Mouse (Mus musculus): ENCODE measurements around the gene Fignl1.
A peak's percentile ranks its signal among the peaks of the same experiment; 100 is the strongest.

Gene Fignl1

GRCm38 (mm10) chr11:11808035-11808819 lies 535 bp downstream of the Fignl1 start:
- DNase-seq (ENCODE audit: low spot score): no peak

GRCm38 (mm10) chr11:11805951-11806350 lies 2.8 kb downstream of the Fignl1 start:
- no peak for DNase-seq (ENCODE audit: low spot score)

GRCm38 (mm10) chr11:11804421-11804820 lies 4.3 kb downstream of the Fignl1 start:
- no peak for DNase-seq (ENCODE audit: low spot score)

GRCm38 (mm10) chr11:11801067-11801466 lies 7.7 kb downstream of the Fignl1 start:
- DNase-seq (ENCODE audit: low spot score): no peak

- no peak for DNase-seq (ENCODE audit: low spot score)
Measured at GRCm38 (mm10) chr11:11800304-11800703, 8.5 kb downstream of the Fignl1 start.

GRCm38 (mm10) chr11:11798690-11799089 lies 10.1 kb downstream of the Fignl1 start:
- no peak for DNase-seq (ENCODE audit: low spot score)

- DNase-seq (ENCODE audit: low spot score): no peak
Measured at GRCm38 (mm10) chr11:11794626-11795025, 14.1 kb downstream of the Fignl1 start.

- DNase-seq (ENCODE audit: low spot score): peak; percentile 69
Measured at GRCm38 (mm10) chr11:11788521-11788974, 20.2 kb downstream of the Fignl1 start.

- DNase-seq (ENCODE audit: low spot score): no peak
Measured at GRCm38 (mm10) chr11:11785457-11785856, 23.3 kb downstream of the Fignl1 start.

GRCm38 (mm10) chr11:11781728-11782127 lies 27.0 kb downstream of the Fignl1 start:
- no peak for DNase-seq (ENCODE audit: low spot score)

GRCm38 (mm10) chr11:11778345-11778744 lies 30.4 kb downstream of the Fignl1 start:
- no peak for DNase-seq (ENCODE audit: low spot score)

GRCm38 (mm10) chr11:11777796-11778195 lies 31.0 kb downstream of the Fignl1 start:
- no peak for DNase-seq (ENCODE audit: low spot score)

- no peak for DNase-seq (ENCODE audit: low spot score)
Measured at GRCm38 (mm10) chr11:11777246-11777645, 31.5 kb downstream of the Fignl1 start.

GRCm38 (mm10) chr11:11776822-11777174 lies 32.0 kb downstream of the Fignl1 start:
- DNase-seq (ENCODE audit: low spot score): no peak

- no peak for DNase-seq (ENCODE audit: low spot score)
Measured at GRCm38 (mm10) chr11:11776071-11776821, 32.5 kb downstream of the Fignl1 start.

- no peak for DNase-seq (ENCODE audit: low spot score)
Measured at GRCm38 (mm10) chr11:11774893-11775292, 33.9 kb downstream of the Fignl1 start.

GRCm38 (mm10) chr11:11774384-11774783 lies 34.4 kb downstream of the Fignl1 start:
- DNase-seq (ENCODE audit: low spot score): no peak

GRCm38 (mm10) chr11:11772196-11772595 lies 36.6 kb downstream of the Fignl1 start:
- no peak for DNase-seq (ENCODE audit: low spot score)

GRCm38 (mm10) chr11:11770691-11771090 lies 38.1 kb downstream of the Fignl1 start:
- DNase-seq (ENCODE audit: low spot score): no peak

- no peak for DNase-seq (ENCODE audit: low spot score)
Measured at GRCm38 (mm10) chr11:11769281-11769680, 39.5 kb downstream of the Fignl1 start.

- DNase-seq (ENCODE audit: low spot score): no peak
Measured at GRCm38 (mm10) chr11:11768057-11768456, 40.7 kb downstream of the Fignl1 start.

GRCm38 (mm10) chr11:11766736-11767135 lies 42.0 kb downstream of the Fignl1 start:
- DNase-seq (ENCODE audit: low spot score): no peak

GRCm38 (mm10) chr11:11766105-11766504 lies 42.7 kb downstream of the Fignl1 start:
- peak; percentile 89 for DNase-seq (ENCODE audit: low spot score)

Data from T-cell, adult 2 months (primary cell).